ENCODE assay signal across 22 mouse cellular contexts in the genomic region with DNA sequence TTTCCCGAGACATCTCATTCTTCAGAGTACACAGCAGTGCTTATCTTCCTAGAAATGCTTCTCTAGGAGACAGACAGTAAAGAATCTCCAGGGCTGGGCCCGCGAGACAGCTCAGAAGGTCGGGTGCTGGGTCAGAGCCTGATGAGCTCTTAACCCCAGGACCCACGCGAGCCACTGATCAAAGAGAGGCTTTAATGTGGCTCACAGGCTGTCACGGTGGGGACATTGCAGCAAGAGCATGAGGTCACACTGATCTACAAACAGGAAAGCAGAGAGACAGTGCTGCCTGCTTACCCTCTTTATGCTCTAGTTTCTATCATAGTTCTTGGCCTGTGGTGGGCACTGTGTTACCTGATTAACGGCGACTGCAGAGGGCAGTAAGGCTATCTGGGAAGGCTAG.
A peak's percentile ranks its signal among the peaks of the same experiment; 100 is the strongest.
DNase-seq lines count a peak whose midpoint lies in the region; ATAC-seq lines count a peak whose summit lies in the region.
"Had no signal": no experiment of that assay in that cellular context is flagged by ENCODE, and none has a peak within 500 bp of the region (broad histone marks: within the 10 kb centered on the region; RNA-seq: fewer than 3 reads in every experiment).

No protein-coding gene starts in this region.

- H3K27me3 ChIP-seq in embryonic facial prominence, embryonic 15.5 days: no peaks in the 10 kb centered on the region
- no peaks in the 10 kb centered on the region for H3K27me3 ChIP-seq in embryonic facial prominence, embryonic 10.5 days (replicated peaks; ENCODE audit: low read depth, poor library complexity, severe bottlenecking)
- no peaks in the 10 kb centered on the region for H3K27me3 ChIP-seq in heart, embryonic 13.5 days (replicated peaks)
- H3K27me3 ChIP-seq in midbrain, embryonic 10.5 days (ENCODE audit: low read depth, poor library complexity, severe bottlenecking): no peaks in the 10 kb centered on the region
- H3K27me3 ChIP-seq in midbrain, embryonic 16.5 days (ENCODE audit: control insufficient read depth, insufficient read depth, low read depth, low read length): no peaks in the 10 kb centered on the region
- H3K27me3 ChIP-seq: CH12.LX; heart, embryonic 15.5 days; hindbrain, embryonic 13.5 days; intestine, embryonic 15.5 days; Patski had no signal

- H3K4me2 ChIP-seq in embryonic facial prominence, embryonic 15.5 days (replicated peaks): no peak overlapping the region
- H3K4me2 ChIP-seq in heart, embryonic 13.5 days: no peak overlapping the region
- H3K4me2 ChIP-seq in midbrain, embryonic 16.5 days (ENCODE audit: low read length): no peak overlapping the region
- H3K4me2 ChIP-seq: heart, embryonic 15.5 days; hindbrain, embryonic 13.5 days; intestine, embryonic 15.5 days had no signal

- no peaks in the 10 kb centered on the region for H3K9me3 ChIP-seq in embryonic facial prominence, embryonic 15.5 days (replicated peaks)
- H3K9me3 ChIP-seq in embryonic facial prominence, embryonic 10.5 days: 0 out of 2 replicates have a peak, but pooled peaks cover 6% of the 10 kb centered on the region
- no peaks in the 10 kb centered on the region for H3K9me3 ChIP-seq in heart, embryonic 13.5 days
- 0 out of 2 replicates have a peak, but pooled peaks cover 4% of the 10 kb centered on the region for H3K9me3 ChIP-seq in midbrain, embryonic 10.5 days (replicated peaks)
- no peaks in the 10 kb centered on the region for H3K9me3 ChIP-seq in midbrain, embryonic 16.5 days (replicated peaks; ENCODE audit: control insufficient read depth, low read length, poor library complexity, severe bottlenecking)
- H3K9me3 ChIP-seq: heart, embryonic 15.5 days; hindbrain, embryonic 13.5 days; intestine, embryonic 15.5 days had no signal

- no peak for DNase-seq in embryonic facial prominence, embryonic 10.5 days (ENCODE audit: low spot score)
- DNase-seq in heart, postnatal 10 days: no peak
- peak; percentile 19 for DNase-seq in midbrain, embryonic 10.5 days (ENCODE audit: low spot score)
- peak; percentile 52 to 67 for DNase-seq in natural killer cell, adult 2 months (ENCODE audit: low spot score in 2 of 2)
- DNase-seq: adrenal gland, postnatal 14 days; cerebellum, adult 11-12 months; cerebellum, adult 9-11 months; cerebellum, postnatal 36 days; gastrocnemius, postnatal 10 days; heart, postnatal 4 days; kidney, adult 2 months had no signal

- no peak overlapping the region for H3K4me3 ChIP-seq in embryonic facial prominence, embryonic 15.5 days (replicated peaks)
- no peak overlapping the region for H3K4me3 ChIP-seq in embryonic facial prominence, embryonic 10.5 days
- no peak overlapping the region for H3K4me3 ChIP-seq in heart, embryonic 13.5 days
- no peak overlapping the region for H3K4me3 ChIP-seq in midbrain, embryonic 10.5 days
- H3K4me3 ChIP-seq in midbrain, embryonic 16.5 days (ENCODE audit: low read depth, low read length): no peak overlapping the region
- H3K4me3 ChIP-seq: erythroblast, embryonic 14.5 days; heart, embryonic 15.5 days; hindbrain, embryonic 13.5 days; intestine, embryonic 15.5 days had no signal

- 38% methylated on average over 9 of the region's 9 CpGs for WGBS in embryonic facial prominence, embryonic 15.5 days
- 41% methylated on average over 9 of the region's 9 CpGs for WGBS in embryonic facial prominence, embryonic 10.5 days
- WGBS in heart, embryonic 13.5 days: 36% methylated on average over 9 of the region's 9 CpGs
- WGBS in midbrain, embryonic 10.5 days: 28% methylated on average over 9 of the region's 9 CpGs
- WGBS in midbrain, embryonic 16.5 days: 22% methylated on average over 9 of the region's 9 CpGs

- H3K9ac ChIP-seq in embryonic facial prominence, embryonic 15.5 days: no peak overlapping the region
- H3K9ac ChIP-seq in heart, embryonic 13.5 days: 0 out of 2 replicates have a peak overlapping the region, but pooled peaks have one; percentile 16
- H3K9ac ChIP-seq in midbrain, embryonic 16.5 days (ENCODE audit: low read depth, low read length): no peak overlapping the region
- H3K9ac ChIP-seq: heart, embryonic 15.5 days; hindbrain, embryonic 13.5 days; intestine, embryonic 15.5 days had no signal

- intact Hi-C loops in heart, postnatal 10 days (cut with DNase I): no loop called here

- no peaks in the 10 kb centered on the region for H3K36me3 ChIP-seq in embryonic facial prominence, embryonic 15.5 days
- H3K36me3 ChIP-seq in embryonic facial prominence, embryonic 10.5 days (replicated peaks): peaks cover 26% of the 10 kb centered on the region
- peaks cover 23% of the 10 kb centered on the region for H3K36me3 ChIP-seq in heart, embryonic 13.5 days
- H3K36me3 ChIP-seq in midbrain, embryonic 10.5 days: peaks cover 30% of the 10 kb centered on the region
- no peaks in the 10 kb centered on the region for H3K36me3 ChIP-seq in midbrain, embryonic 16.5 days (ENCODE audit: control insufficient read depth, insufficient read depth, low read length)
- H3K36me3 ChIP-seq: hindbrain, embryonic 13.5 days; intestine, embryonic 15.5 days had no signal

- peak overlapping the region; percentile 17; the same call in 1 of the 2 replicates for H3K27ac ChIP-seq in embryonic facial prominence, embryonic 15.5 days (replicated peaks)
- H3K27ac ChIP-seq in embryonic facial prominence, embryonic 10.5 days (replicated peaks): no peak overlapping the region; the same call in 1 of the 2 replicates
- H3K27ac ChIP-seq in heart, embryonic 13.5 days (replicated peaks): 0 out of 2 replicates have a peak overlapping the region, but pooled peaks have one; percentile 20
- 0 out of 2 replicates have a peak overlapping the region, but pooled peaks have one; percentile 13 for H3K27ac ChIP-seq in midbrain, embryonic 10.5 days (replicated peaks)
- H3K27ac ChIP-seq in midbrain, embryonic 16.5 days (ENCODE audit: low read length): no peak overlapping the region
- H3K27ac ChIP-seq: heart, embryonic 15.5 days; hindbrain, embryonic 13.5 days; intestine, embryonic 15.5 days had no signal

- 0 out of 2 replicates have a peak, but pooled peaks cover 3% of the 10 kb centered on the region for H3K4me1 ChIP-seq in embryonic facial prominence, embryonic 15.5 days
- H3K4me1 ChIP-seq in embryonic facial prominence, embryonic 10.5 days: peaks cover 11% of the 10 kb centered on the region
- H3K4me1 ChIP-seq in heart, embryonic 13.5 days: peaks cover 14% of the 10 kb centered on the region
- peaks cover 14% of the 10 kb centered on the region for H3K4me1 ChIP-seq in midbrain, embryonic 10.5 days
- no peaks in the 10 kb centered on the region for H3K4me1 ChIP-seq in midbrain, embryonic 16.5 days (ENCODE audit: control insufficient read depth, insufficient read depth, low read length)
- H3K4me1 ChIP-seq: intestine, embryonic 15.5 days had no signal

- no peak for ATAC-seq in embryonic facial prominence, embryonic 15.5 days (ENCODE audit: insufficient number of reproducible peaks, low FRiP score, low TSS enrichment, low read depth)
- no peak for ATAC-seq in heart, embryonic 13.5 days (ENCODE audit: extremely low read depth, insufficient number of reproducible peaks, low FRiP score, low TSS enrichment)
- ATAC-seq in midbrain, embryonic 16.5 days: no peak
- ATAC-seq: activated CD4-positive, CD25-positive, alpha-beta regulatory T cell, adult 4 months; forebrain, embryonic 16.5 days; intestine, embryonic 15.5 days; Patski had no signal

Comparison
In these comparisons a context has a peak if more than half of its experiments do, and no peak if none do; other contexts are left out.
1. H3K27ac ChIP-seq: peak in embryonic facial prominence, embryonic 15.5 days (single experiment), heart, embryonic 13.5 days (single experiment) and midbrain, embryonic 10.5 days (single experiment); none in embryonic facial prominence, embryonic 10.5 days (single experiment) and midbrain, embryonic 16.5 days (single experiment).
2. DNase-seq: peak in midbrain, embryonic 10.5 days (single experiment) and natural killer cell, adult 2 months (2 of 2); none in embryonic facial prominence, embryonic 10.5 days (single experiment) and heart, postnatal 10 days (0 of 2).